Mouse (Mus musculus) erythroid progenitor cell, adult 5-6 weeks (primary cell): Measurements from ENCODE around the gene Slfnl1. TPM values are rescaled to one million over a fixed set of nuclear protein-coding genes. Genes with fewer than 3 reads are reported as not detected.
A peak's percentile ranks its signal among the peaks of the same experiment; 100 is the strongest.

Experiments used
- ATAC-seq: replicated peaks from 2 replicates; pipeline ENCODE4 v1.8.0; 2016; ENCODE audit warnings: moderate number of reproducible peaks, mild to moderate bottlenecking, moderate TSS enrichment, inconsistent platforms; ENCODE audit not compliant: poor library complexity, low FRiP score, severe bottlenecking
- total RNA-seq, 2 experiments: library from RNA; stranded (forward) in 1 of 2; stranded (reverse) in 1 of 2; fragments of 150-400 nt in 1 of 2; fragments of 186-747, 209-891 nt in 1 of 2; gene quantifications; 2 replicates each; pipeline versions ENCODE4 v1.2.3 to v1.2.4; 2015 to 2017; ENCODE audit warnings: low replicate concordance in 2 of 2

Gene Slfnl1
- total RNA-seq (2015; ENCODE audit: low replicate concordance) (not detected in 2 replicates), total RNA-seq (2017; ENCODE audit: low replicate concordance) (not detected in 2 replicates)

DNA sequence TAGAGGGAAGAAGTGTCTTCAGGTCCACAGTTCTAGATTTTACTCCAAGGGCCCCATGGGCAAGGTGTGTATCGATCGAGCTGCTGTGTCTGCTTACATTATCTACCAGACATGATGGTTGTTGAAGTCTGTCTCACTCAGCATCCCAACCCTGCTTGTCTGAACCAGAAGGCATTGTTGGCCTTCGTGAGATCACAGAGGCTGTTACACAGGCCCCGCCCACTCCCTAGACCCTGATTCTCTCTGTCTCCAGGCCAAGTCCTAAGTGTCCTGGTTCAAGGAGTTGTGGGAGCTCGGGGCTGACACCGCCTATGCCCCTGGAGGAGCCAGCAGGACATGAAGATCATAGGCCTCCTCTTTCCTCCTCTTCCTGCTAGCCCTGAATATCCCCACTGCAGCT, at the start of gene Slfnl1:
Gene Slfnl1, plus strand, starts transcription at position 246 of the 400 bp plus-strand sequence.
- no peak for ATAC-seq

DNA sequence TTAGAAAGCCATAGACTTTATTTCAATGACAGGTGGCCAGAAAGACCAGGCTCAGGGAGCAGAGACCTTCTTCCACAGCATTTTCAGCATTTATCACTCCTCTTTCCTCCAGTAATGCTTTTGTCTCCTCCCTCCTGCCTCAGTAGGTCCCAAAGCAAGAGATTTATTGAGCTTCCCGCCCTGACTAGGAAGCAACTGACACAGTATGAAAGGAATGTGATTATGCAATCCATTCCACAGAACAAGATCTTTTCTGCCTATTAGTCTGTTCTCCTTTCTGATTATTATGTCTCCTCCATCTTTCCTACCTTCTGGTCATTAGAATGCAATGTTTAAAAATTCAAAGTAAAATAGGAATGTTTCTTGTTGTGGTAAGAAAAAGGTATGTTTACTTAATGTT, 44.3 kb upstream of the Slfnl1 start:
- ATAC-seq, result no peak

DNA sequence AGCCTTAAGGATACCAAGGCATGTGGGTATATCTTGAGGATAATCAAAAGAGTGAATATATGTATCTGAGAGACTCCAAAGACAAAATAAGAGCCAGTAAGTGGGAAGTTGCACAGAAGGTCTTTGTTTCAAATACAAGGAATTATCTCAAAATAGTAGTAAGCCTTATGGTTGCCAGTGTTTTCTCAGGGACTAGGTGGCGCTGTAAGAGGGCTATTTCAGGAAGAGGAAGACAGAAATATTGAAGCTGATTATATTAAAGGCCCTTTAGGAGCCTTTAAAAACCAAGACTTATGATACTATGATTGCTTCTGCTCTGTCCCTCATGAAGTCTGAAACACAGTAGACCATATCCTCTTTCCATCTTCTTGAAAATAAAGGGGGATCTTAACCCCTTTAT, 25.1 kb upstream of the Slfnl1 start:
- no peak for ATAC-seq

DNA sequence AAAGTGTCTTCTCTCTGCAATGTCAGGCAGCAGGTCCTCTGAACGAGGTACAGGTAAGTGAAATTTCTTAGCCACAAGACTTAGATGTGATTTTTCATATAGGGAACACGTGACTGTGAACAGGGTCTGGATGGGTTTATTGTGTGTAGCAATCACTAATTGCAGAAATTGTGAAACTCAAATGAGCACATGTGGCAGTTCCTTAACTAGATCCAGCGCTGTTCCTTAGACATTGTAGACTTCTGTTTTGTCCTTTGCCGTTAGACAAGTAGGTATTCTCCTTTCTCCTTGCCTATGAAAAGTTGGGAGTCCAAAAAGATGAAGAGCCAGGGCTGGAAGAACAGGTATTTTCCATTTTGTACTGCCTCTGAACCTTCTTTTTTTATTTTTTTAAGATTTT, 20.8 kb upstream of the Slfnl1 start:
- no peak for ATAC-seq

DNA sequence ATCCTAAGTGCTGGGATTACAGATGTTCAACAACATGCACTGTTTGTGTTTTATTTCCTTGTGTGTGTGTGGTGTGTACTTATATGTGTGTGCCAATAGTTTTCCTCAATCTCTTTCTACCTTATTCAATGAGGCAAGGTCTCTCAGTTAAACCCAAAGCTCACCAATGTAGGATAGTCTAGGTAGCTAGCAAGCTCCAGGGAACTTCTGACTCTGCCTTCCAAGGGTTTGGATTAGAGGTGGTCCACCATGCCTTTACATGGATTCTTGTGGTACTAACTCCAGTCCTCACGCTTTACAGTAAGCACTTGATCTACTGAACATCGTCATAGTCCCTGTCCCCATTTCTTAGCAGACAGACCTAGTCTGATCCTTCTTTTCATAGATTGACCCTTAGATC, 17.7 kb upstream of the Slfnl1 start:
- ATAC-seq, result no peak

DNA sequence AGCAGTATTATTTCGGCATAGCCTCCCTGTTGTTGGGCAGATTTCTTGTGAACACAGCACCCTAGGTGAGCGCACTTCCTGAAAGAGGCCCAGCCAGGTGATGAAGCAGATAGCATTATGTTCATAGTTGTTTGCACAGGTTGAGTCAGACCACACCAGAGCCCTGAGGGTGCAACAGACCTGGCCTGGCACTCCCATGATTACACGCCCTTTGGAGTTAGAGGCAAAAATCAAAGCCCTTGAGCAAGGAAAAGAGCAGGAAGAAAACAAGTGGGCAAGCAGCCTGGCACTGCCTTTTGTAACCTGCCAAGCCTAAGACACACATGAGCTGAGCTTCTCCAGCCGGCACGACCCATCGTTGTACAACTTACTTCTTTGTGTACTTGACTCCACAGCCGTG, 15.5 kb upstream of the Slfnl1 start:
- no peak for ATAC-seq

DNA sequence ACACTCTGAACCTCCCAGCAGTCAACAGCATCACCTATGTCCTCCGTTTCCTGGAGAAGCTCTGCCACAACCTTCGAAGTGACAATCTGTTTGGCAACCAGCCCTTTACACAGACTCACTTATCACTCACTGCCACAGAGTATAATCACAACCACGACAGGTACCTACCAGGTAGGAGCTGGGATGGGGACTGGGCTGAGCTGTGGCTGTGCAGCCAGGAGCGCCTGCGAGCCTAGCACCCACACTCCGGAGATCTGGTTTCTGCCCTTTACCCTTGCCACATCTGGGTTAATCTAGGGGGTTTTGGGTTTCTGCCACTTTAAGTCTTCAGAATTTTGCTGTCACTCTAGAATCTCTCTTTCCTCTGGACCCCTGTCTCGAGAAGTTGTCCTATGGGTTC, 15.1 kb upstream of the Slfnl1 start:
- no peak for ATAC-seq

DNA sequence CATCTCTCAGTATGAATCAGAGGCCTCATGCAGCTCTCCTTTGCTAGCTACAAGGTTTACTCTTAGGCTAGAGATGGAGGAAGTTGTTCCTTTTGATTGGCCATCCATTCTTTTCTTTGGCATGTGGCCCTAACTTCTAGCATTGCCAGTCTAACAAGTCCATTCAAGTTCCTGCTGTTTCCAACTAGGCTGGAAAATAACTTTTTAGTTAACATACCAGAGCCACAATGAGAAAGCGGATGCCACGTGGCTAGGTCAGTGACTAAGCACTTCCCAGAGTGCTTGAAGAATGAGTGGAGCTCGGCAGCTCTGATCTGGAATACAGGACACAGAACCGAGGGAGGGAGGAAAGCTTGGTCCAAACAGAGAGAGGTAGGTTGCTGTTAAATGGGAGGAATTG, 14.7 kb upstream of the Slfnl1 start:
- no peak for ATAC-seq

DNA sequence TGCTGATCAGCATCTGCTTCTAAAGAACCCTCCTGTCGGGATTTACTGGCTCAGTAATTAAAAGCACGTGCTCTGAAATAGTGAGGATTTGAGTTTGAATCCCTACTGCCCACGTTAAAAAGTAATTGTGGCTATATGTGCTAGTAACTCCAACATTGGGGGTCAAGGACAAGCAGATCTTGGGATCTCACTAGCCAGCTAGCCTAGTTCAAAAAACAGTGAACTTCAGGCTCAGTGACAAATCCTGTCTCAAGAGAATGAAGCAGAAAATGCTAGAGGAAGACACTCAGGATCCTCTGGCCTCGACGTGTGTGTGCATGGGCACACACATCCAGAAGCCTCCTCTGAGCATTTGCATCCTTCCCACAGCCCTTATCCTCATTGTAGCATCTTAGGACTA, 10.3 kb upstream of the Slfnl1 start:
- ATAC-seq, result no peak

DNA sequence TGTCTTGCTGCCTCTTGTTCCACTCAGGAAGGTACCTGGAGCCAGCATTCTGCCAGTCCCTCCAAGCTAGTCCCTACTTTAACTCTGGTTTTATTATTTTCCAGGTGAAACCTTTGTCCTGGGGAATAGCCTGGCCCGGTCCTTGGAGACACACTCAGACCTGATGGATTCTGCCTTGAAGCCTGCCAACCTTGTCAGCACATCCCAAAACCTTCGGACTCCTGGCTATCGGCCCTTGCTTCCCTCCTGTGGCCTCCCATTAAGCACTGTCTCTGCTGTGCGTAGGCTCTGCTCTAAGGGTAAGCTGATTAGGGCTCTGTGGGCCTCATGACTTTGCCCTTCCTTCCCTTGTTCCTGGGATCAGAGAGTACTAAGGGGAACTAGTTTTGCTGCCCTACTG, 9.7 kb upstream of the Slfnl1 start:
- ATAC-seq, result no peak

DNA sequence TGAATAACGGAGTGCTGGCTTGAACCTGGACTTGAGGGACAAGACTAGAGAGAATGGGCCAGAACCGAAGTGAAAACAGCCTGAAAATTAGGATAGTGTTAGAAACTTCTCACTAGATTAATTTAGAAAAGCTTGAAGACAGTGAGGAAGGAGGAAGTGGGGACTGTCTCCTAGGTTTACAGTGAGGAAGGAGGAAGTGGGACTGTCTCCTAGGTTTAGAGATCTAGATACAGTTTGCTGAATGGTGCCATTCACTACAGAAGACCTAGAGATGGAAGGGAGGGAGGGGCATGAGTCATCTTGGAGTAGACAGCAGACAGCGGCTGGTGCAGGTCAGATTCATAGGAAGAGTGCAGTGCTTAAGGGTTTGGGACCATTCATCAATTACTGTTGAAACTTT, 8.9 kb upstream of the Slfnl1 start:
- no peak for ATAC-seq

DNA sequence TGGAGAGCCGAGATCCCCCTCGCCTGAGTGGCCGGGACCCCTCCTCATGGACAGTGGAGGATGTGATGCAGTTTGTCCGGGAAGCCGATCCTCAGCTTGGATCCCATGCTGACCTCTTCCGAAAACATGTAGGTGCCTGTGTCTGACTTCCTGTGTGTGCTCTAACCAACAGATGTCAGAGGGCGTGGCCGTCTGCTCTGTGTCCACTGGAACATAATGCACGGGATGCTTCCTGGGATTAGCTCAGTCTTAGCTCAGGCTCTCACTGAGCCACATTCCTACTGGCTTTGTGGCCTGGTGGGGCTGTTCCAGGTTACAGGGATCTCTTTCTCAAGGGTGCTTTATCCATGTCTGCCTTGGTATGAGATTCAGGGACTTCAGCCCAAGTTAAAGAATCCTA, 3.9 kb upstream of the Slfnl1 start:
- no peak for ATAC-seq

DNA sequence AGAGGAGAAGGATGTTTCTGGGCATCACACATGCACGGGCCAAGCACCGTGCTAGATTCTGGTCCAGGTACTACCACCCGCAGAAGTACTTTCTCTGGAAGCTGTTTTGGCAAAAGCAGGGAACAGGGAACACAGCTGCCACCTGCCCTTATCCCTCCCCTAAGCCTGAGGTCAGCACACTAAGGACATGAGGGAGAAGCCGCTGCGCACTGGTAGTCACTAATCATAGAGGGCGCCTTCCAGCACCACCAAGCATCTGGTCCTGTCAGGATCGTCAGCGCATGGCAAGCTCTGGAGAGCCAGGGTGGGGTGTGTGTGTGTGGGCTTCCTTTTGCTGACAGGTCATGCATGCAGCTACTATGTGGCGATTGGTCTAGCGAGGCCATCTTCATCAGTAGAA, 6.6 kb downstream of the Slfnl1 start:
- ATAC-seq, result no peak

DNA sequence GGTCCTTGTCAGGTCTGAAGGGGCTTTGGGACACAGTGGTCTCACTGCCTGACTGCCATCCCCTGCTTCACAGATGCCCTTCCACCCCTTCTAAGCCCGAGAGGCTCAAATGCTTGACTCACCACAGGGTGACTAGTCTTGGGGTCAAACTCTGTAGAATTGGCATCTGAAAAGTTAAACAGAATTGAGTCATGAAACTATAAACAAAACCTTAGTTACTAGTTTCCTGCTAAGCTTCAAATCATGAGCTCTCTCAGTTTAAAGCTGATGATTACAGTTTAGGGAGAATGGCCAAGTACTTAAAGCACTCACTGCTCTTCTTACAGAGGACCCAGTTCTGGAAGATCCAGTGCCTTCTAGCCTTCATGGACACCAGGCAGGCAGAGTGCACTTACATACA, 12.9 kb downstream of the Slfnl1 start:
- ATAC-seq, result no peak

DNA sequence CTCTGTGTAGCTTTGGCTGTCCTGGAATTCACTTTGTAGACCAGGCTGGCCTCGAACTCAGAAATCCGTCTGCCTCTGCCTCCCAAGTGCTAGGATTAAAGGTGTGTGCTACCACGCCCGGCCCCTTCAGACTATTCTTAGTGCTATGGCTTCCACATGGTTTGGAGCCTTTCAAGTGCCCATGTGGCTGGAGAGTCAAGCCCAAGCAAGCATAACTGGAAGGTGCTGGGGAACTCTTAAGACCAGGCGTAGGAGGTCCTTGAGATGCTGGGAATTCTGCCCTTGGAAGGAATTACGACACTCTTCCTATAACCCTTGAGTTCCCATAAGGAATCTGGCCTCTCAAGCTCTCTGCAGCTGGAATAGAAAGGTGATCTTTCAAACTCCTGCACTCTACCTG, 24.6 kb downstream of the Slfnl1 start:
- ATAC-seq, result no peak

DNA sequence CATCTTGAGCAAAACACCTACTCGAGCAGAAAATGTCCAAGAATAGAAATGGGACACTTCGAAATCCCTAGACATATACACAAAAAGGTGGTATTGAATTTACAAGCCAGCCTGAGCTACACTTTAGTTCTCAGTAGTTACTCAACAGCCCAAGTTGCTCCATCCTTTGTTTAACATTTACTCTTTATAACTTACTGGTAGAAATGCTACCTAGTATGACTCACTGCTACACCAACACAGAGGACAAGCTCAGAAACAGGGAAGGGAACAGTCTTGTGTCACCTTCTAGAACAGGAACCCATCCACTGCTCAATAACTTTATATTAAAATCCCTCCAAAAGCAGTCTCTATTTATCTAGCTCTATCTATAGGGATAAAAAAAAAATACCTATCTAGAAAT, 33.7 kb downstream of the Slfnl1 start:
- no peak for ATAC-seq

DNA sequence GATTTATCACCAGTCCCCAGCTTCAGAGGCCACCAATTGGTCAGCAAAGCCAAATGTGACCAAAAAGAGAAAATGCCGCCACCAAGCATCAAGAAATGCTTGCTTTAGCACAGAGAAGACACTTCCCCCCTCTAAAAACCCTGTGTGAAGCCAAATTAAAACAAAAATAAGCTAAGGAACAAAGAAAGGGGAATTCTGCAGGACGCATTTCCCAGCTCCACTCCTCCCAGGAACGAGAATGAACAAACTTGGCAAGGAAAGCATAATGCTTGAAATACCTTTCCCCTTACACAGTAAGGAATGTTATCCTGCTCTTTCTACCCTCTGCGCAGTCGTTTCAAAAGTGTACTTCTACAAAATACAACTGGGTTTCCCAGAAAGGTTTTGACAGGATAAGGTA, 36.0 kb downstream of the Slfnl1 start:
- ATAC-seq, result no peak

DNA sequence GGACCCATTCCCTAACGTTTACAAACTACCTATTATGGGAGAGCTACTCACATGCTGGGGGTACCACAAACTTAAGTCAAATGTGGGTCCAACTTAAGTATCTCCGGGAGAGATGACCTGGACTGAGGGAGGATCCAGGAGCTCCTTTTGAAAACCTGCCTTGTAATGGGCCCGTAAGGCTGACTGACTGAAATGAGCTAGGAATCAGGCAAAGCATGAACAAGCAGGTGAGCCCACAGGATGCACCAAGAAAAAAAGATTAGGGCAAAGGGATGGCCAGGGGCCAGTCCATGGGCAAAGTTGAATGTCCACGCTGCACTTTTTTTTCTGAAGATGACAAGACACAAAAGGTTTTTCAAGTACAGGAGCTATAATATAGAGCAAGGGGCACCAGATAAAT, 37.0 kb downstream of the Slfnl1 start:
- ATAC-seq, result 0 out of 2 replicates have a peak, but pooled peaks have one; percentile 20

DNA sequence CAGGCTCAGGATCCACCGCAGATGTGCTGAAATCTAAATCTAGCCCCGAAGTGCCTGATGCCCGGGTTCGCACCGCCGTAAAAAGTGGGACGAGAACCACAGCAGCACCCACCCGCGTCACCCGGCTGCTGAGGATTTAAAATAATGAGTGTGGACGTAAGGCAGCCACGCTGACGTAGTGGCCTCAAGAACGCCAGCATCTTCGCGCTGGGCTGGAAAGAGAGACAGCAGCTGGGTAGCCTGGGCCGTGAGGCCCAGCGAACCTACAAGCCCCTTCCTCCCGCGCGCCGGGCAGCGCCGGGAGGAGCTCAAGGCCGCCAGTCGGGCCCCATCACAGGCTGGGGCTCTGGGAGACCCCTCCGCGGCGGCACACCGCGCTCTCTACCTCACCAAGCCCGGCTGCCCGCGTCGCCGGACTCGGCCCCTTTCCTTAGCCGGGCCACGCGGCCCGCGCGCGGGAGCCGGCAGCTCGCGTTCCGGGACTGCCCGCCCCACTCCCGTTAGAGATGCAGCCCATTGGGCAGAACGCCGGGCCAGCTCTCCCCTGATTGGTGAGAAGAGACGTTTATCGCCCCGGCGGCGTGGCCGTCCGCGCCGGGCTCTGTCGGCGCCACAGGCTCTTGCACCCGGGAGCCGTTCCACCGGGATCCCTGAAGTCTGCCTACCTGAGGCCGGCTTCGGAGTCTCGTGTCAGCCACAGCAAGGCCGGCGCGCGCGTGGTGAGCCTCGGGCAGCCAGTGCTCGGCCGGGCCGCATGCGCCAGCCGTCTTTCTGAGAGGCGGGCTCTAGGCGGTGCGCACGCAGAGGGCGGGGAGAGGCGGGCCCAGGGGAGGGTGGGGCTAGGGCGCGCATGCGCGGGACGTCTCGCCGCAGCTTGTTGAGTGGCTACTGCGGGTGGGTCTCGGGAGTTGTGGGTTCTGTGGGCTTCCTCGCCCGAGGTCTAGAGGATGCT, 37.7 kb downstream of the Slfnl1 start, which contains the start of gene Ctps:
Gene Ctps, minus strand, starts transcription at position 791 of the 952 bp plus-strand sequence.
- ATAC-seq, result peak; percentile 95

DNA sequence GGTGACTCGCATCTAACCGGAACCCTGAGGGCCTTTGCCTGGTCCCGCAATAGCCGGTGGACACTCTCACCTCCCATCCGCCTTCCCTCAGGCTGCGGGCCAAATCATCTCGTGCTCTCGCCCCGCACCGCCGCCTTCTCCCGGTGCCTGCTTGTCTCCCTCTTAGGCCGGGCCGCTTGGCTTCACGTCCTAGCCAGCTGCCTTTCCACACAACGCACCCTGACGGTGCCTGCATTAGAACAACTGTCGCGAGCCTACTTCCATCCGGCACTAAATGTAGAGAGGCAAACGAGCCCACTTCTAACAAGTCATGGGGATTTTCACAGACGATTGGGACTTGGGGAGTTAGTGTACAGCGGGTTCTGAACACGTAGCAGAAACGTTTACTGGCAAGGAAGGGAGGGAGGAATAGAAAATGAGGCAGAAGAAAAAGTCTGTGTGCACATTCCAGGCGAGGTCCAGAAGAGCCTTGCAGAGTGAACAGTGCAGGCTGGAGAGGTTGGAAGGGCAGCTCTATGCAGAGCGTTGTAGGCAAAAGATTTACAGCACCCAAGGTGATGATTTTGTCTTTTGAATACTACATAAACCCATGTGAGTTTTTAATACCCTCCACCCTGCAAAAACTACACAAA, 38.5 kb downstream of the Slfnl1 start:
- ATAC-seq, result peak; percentile 69

DNA sequence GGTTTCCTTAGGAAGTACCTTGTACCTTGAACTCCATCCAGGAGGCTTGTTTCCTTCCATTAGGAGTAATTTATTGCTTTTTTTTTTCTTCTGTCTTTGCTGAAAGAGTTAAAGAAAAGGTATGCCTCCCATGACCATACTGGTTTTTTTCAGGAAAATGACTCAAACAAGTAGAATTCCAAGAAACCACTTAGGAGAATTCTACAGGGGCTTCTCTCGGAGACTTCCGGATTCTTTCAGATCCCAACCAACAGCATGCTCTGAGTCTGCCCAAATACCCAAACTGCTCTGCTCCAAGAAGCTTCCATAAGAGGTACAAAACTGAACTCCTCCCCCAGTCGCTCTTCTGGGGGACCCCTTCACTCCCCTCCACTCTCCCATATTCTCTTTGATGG, 39.0 kb downstream of the Slfnl1 start:
- ATAC-seq, result no peak
